Mouse (Mus musculus) CD4-positive, CD25-positive, alpha-beta regulatory T cell, adult 4 months (primary cell): ENCODE measurements around the gene Mrpl33. TPM values are rescaled to one million over a fixed set of nuclear protein-coding genes. Genes with fewer than 3 reads are reported as not detected.

Experiments used
- ATAC-seq: one replicate; pipeline ENCODE4 v1.8.0; 2017
- polyA plus RNA-seq, 2 experiments: library from polyadenylated mRNA; unstranded; fragments of 100-300 nt; shearing (Covaris generic); gene quantifications; one replicate each; pipeline ENCODE4 v1.2.1; 2017

Gene Mrpl33
- polyA plus RNA-seq, 2 experiments from 2014 or later, result 231 to 312 TPM

- ATAC-seq, result no peak
These were observed 102.7 kb downstream of the Mrpl33 start for GRCm38 (mm10) chr5:31699397-31699796.

DNA sequence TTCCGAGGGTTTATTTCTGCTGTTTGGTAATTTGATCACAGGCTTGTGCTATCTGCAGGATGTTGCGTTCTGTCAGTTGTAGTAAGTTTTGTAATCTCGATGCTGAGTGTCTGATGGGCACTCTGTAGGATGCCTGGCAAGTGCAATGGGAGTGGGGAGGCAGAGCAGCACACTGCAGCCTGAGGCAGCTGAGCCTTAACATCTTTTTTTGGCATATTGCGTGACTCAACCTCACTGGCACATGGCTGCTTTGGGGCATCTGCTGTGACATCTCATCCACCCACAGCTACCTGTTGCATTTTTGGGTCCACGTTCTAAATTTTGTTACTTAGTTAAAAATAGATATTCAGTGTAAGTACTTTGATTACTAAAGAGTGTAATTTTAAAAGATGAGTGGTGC lies 108.2 kb downstream of the Mrpl33 start:
- no peak for ATAC-seq

DNA sequence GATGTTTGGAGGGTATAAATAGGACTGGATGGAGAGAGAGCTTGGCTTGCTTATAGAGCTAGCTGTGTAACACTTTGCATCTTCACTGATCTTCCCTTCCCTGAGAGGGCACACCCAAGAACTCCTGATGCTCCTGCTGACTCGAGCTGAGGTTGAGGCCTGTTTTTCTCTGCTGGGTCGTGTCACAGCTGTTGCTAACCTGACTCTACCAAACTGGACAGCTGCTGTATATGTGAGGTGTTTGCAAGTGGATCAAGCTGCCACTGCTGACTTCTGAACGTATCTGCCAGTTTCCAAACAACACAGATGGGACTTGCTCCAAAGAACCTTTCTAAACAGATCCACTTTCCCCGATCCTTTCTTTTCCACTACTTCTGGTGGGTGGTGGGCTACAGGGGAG lies 110.1 kb downstream of the Mrpl33 start:
- ATAC-seq, result no peak

DNA sequence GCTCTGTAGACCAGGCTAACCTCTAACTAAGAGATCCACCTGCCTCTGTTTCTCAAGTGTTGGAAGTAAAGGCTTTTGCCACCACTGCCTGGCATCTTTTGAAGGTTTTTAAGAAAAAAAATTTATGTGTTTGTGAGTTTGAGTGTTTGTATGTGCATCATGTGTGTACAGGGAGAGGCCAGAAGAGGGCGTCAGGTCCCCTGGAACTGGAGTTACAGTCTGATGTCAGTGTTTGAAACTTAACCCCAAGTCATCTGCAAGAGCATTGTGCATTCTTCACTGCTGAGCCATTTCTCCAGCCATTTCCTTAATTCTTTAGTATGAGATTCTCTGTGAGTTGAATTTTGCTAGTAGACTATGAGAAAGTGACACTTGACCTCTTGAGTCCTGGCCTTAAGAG lies 112.7 kb downstream of the Mrpl33 start:
- no peak for ATAC-seq

- ATAC-seq, result peak; percentile 43
These were observed 116.6 kb downstream of the Mrpl33 start for GRCm38 (mm10) chr5:31713280-31713711.

DNA sequence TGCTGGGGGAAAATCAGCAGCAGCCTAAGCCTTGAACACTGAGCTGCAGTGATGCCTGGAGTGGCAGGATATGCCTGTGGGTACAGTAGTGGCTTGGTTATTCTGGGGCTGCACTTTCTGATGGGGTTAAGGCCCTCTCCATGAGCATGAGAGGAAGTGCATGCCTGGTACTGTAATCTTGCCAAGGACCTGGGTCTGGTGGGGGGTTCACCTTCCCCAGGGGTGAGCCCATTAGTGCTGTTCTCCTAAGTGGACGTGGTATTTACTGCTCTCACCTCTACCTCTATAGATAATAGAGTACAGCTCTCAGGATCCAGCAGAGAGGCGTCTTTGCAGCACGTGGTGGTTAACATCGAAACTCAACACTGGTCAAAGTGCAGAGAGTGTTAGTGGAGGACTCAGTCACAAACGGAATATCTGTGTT lies 117.1 kb downstream of the Mrpl33 start:
- peak; percentile 86 for ATAC-seq

Other genes with a start within 250 kb of the Mrpl33 start
- gene Zfp512, start 144.5 kb upstream of the Mrpl33 start, polyA plus RNA-seq, result 10 to 100 TPM; 37.1 to 50.1 TPM
- gene 4930548H24Rik, start 111.2 kb upstream of the Mrpl33 start, polyA plus RNA-seq, result under 1 TPM in 1 of 2 experiments, not detected in 1; 0.71 TPM
- gene Gpn1, start 102.2 kb upstream of the Mrpl33 start, polyA plus RNA-seq, result 10 to 100 TPM; 48.2 to 60.4 TPM
- gene Slc4a1ap, start 69.9 kb upstream of the Mrpl33 start, polyA plus RNA-seq, result 10 to 100 TPM; 21.8 to 31.2 TPM
- 10 to 100 TPM; 16.4 to 24.3 TPM for gene Supt7l, start 69.1 kb upstream of the Mrpl33 start, polyA plus RNA-seq
- gene Rbks, start 100.7 kb downstream of the Mrpl33 start, polyA plus RNA-seq, result 10 to 100 TPM; 18.7 to 19.4 TPM
- gene Babam2, start 100.7 kb downstream of the Mrpl33 start, polyA plus RNA-seq, result 100 to 1,000 TPM; 104 to 119 TPM